Mouse (Mus musculus) embryonic fibroblast, embryonic 13.5 days (primary cell): ENCODE results near the gene Ly6g6e.

Experiments used
- CTCF ChIP-seq: IDR thresholded peaks from 2 replicates; pipeline ENCODE4 v1.5.1; 2011; ENCODE audit warnings: mild to moderate bottlenecking, control low read depth, low read length, moderate library complexity, borderline replicate concordance; ENCODE audit not compliant: insufficient read depth
- POLR2A ChIP-seq: IDR thresholded peaks from 2 replicates; pipeline ENCODE4 v1.6.1; 2011; ENCODE audit warnings: low read depth, mild to moderate bottlenecking, control low read depth, low read length, moderate library complexity

GRCm38 (mm10) chr17:35125578-35125977 is 48.9 kb downstream of the Ly6g6e start:
- no peak for TF ChIP-seq CTCF
- TF ChIP-seq POLR2A, result no peak
